Mouse (Mus musculus) left cerebral cortex, postnatal 36 days (tissue): Measurements from ENCODE around the gene 0610037L13Rik. TPM values are rescaled to one million over a fixed set of nuclear protein-coding genes. Genes with fewer than 3 reads are reported as not detected.
A peak's percentile ranks its signal among the peaks of the same experiment; 100 is the strongest.

ENCODE experiments used
- DNase-seq, 2 experiments: peaks; one replicate each; pipeline ENCODE4 v3.0.0; 2021 to 2022; ENCODE audit warnings: low spot score in 2 of 2, mixed read lengths in 1 of 2
- intact Hi-C: fragments of 180-260 bp; cut with DNase I; formaldehyde crosslinking; loops from one replicate; pipeline ENCODE4 v1.15.1; 2025
- total RNA-seq, 2 experiments: library from RNA; stranded (reverse); gene quantifications; 2 replicates each; pipeline ENCODE4 v1.2.3; 2021

Gene 0610037L13Rik
- 10 to 100 TPM; 57.2 to 58.9 TPM for total RNA-seq

DNA sequence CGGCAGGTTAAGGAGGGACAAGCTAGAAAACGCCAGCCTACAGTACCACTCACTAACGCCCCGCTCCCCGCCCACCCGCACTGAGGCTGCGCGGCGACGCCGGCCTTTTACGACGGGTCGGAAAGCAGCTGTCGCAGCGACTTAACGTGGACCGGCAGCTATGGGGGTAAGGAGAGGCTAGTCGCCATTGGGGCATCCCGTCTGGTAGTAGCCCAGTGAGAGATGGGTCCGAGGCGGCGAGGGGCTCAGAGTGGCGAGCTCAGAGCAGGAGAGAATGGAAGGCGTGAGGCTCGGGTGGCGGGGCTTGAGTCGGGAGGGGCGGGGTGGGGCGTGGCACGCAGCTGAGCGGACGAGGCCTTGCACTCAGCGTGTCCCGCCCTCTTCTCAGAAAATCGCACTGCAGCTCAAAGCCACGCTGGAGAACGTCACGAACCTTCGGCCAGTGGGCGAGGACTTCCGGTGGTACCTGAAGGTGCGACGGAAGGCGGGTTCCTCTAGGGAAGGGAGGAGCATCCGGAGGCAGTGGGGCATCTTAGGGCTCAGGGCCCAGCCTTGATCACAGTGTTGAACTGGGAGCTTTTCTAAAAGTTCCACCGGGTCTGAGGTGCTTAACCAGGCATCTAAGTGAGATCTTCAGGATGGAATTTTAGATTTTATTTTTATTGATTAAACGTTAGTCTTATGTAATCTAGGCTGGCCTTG, at the start of gene 0610037L13Rik:
TSS of gene 0610037L13Rik (plus strand) at position 83 of the 702 bp plus-strand sequence.
- peak; percentile 95 for DNase-seq
- intact Hi-C loops = loop anchor here (10.0 kb wide), 1 partner anchor 425 kb away; no protein-coding TSS in a partner anchor

DNA sequence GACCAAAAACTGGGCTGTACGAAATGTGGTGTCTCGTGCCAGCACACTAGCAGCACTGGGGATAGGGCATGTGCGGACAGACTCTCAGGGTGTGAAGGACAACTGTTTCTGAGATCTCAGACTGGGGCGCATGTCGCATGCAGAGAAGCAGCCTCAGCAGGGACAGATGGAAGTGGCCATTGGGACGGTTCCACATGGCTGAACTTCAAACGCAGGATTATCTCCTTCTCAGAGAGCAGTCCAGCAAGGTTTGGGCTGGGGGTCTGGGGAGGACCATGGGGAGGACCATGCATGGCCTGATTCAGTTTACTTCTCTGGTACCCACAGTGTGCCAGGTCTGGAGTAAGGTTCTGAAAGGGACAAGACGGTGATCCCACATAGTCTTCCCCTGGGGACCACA, 45.9 kb upstream of the 0610037L13Rik start:
- DNase-seq = no peak
- intact Hi-C loops = no loop called here

DNA sequence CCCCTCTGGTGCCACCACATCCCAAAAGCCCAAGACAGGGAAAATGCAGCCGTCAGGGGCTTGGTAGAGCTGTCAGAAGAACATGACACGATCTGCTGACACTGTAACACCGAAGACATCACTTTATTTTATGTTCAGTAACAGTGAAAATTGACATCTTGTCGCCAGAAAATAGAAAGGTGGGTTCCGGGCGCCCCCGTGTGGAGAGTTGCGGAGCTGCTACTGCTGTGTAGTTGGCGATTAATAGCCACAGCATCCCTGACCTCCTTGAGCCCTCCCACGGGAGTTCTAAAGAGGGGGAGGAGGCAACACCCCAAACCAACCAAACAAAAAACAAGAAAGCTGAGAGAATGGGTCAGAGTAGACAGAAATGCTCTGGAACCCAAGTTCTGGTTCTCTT, 44.6 kb upstream of the 0610037L13Rik start:
- intact Hi-C loops = loop anchor here (1.0 kb wide), 1 partner anchor 108 kb away; no protein-coding TSS in a partner anchor
- peak; percentile 61 to 69 for DNase-seq

DNA sequence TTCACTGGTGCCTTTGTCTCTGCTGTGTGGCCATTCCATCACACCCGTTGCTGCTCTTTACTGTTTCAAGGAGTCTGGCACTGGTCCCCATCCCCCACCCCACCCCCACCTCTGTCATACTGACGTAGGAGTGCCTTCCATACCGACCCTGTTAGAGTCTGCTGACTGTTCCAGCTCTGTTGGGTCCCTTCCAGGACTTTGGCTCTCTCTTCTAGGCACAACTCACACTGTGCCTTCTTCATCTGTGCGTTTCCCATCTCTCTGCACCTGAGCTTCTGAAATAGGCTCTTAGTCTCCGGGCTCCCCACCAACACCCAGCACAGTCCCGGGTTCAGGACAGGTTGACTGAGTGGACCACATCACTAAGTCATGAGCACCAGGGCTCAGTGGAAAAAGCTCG, 42.8 kb upstream of the 0610037L13Rik start:
- no peak for DNase-seq
- intact Hi-C loops = no loop called here

DNA sequence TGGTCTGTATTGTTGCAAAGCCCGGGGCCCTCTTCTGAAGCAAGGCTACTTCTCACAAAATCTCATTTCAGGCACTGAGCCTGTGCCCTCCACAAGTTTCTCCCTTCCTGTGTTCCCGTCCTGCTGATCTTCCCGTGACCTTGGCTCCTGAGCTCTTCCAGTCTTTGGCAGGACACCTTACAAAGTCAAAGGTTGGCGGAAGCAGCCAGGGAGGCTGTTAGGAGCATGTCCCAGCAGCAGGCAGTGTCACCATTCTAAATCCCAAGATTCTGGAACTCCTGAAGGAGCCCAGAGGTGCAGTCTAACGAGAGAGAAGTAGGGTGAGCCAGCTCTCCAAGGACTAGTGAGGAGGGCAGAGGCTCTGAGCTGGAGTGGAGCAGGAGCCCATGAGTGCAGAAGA, 41.1 kb upstream of the 0610037L13Rik start:
- DNase-seq = no peak
- intact Hi-C loops = no loop called here

DNA sequence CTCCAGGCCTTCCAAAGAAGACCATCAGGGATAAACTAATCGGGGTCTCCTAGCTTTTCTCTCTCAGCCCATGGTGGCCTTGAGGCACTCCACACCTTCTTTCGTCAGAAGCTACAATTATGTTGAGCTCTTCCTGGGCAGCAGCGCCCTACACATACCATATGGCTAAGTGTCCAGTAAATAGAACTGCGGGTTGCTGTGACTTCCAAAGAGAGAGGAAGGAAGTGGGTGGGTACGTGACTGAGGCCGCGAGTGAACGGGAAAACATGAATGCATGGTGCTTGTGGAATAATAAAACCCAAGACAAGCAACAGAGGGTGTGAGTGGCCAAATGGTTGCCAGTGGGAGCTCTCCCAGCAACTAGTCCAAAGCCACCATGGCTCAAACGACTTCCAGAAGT, 40.0 kb upstream of the 0610037L13Rik start:
- intact Hi-C loops = no loop called here
- no peak for DNase-seq

DNA sequence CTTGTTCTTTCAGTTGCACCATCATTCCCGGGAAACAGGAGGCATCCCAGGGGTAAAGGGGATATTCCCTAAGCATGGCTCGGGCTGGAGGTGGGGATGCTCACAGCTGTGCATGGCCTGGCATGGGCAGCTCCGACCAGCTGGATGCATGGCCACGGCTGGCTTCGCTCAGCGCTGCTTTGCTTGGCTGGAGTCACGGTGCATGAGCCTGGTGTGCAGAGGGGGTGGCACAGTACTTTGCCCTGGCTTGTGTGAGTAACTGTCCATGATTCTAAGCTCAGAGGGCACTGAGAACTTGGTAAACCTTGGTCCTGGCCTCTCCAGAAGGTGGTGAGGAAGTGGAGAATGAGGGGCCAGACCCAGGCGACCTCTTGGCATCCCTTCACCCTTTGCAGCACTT, 39.5 kb upstream of the 0610037L13Rik start:
- intact Hi-C loops = no loop called here
- no peak for DNase-seq

DNA sequence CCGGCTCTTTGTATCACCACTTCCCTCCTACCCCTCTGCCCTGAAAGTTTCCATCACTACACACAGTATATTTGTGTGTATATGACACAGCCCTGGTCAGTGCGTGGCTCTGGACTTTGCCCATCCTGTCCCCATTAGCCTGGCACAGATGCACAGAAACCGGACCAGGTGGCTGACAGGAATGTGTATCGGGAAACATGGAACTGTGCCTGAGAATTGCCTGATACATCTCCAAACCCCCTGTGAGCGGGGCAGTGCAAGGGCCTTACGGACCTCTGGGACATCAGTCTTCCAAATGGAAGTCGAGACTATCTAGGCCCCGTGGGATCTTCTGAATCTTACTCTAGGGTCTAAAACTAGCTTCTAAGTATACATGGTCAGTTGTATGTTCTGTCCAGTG, 36.3 kb upstream of the 0610037L13Rik start:
- no peak for DNase-seq
- intact Hi-C loops = no loop called here

DNA sequence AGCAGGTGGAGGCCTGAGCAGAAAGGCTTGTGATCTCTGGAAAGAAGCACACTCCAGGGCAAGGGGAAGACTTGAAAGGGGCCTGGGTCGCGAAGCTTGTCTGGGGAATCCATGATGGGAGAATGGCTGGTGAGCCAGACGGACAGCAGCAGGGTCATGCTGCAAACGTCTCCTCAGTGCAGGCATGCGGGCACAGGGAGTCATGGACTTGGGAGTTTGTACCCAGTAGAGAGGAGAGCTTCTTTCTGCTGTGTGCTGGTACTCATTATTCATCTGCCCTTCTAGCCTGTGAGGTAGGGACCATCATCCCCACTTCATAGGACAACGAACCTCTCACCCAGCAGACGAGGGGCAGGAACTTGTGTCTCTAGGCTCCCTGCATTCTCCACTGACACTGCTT, 35.8 kb upstream of the 0610037L13Rik start:
- DNase-seq = no peak
- intact Hi-C loops = no loop called here

DNA sequence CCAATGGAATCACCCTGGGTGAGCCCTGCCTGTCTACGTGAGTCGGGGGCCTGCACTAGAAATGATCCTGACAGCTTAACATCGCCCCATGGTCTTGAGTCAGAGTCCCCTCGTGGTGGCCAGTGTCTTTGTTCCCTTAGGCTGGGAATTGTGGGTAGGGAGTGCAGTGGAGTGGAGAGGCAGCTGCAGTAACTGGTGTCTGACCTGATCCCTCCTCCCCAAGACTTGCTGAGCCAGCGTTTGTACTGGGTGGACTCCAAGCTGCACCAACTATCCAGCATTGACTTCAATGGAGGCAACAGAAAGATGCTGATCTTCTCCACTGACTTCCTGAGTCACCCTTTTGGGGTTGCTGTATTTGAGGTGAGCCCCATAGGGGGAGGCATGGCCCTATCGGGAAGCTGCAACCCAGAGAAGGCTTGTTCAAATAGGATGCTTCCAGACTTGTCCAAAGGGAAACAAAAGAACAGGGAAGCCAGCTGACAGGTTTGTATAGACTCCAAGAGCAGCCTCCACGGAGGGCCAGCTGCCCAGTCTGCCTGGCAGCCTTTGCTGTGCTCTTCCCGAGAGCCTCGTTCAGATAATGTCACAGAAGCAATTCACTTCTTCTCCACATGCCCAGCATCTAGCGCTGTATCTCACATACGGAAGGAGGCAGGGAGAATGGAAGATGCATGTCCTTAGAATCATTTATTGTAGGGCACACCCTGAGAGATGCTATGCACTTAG, 32.5 kb upstream of the 0610037L13Rik start:
- intact Hi-C loops = no loop called here
- no peak for DNase-seq

DNA sequence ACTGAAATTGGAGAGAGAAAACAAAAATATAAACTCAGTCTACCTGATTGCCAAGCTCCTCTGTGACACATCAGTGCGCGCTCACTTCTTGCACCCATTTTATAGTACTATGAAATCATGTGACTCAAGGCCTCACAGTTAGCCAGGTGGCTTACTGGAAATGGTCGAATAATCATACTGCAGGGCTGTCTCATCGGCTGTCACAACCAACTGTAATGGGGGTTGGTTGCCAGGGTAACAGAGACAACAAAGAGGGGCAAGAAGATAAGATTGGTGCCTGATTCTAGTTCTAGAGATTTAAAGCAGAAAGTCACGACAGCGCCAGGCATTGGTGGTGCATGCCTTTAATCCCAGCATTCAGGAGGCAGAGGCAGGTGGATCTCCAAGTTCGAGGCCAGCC, 30.6 kb upstream of the 0610037L13Rik start:
- DNase-seq = no peak
- intact Hi-C loops = no loop called here

DNA sequence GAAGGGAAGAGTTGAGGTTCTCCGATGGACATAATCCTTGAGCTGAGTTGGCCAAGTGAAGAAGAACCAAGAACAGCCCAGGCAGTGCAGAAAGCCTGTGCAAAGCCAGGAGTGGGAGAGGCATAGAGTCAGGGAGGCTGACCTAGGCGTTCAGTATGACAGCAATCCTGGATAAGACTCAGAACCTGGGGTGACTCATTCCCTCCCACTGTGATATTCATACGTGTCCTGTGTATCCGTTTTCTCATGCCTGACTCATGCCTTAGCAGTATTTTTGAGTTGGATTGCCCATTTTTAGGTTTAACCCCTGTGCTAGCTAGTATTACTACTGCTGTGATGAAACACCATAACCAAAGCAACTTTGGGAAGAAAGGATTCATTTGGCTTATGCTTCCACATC, 24.7 kb upstream of the 0610037L13Rik start:
- no peak for DNase-seq
- intact Hi-C loops = no loop called here

DNA sequence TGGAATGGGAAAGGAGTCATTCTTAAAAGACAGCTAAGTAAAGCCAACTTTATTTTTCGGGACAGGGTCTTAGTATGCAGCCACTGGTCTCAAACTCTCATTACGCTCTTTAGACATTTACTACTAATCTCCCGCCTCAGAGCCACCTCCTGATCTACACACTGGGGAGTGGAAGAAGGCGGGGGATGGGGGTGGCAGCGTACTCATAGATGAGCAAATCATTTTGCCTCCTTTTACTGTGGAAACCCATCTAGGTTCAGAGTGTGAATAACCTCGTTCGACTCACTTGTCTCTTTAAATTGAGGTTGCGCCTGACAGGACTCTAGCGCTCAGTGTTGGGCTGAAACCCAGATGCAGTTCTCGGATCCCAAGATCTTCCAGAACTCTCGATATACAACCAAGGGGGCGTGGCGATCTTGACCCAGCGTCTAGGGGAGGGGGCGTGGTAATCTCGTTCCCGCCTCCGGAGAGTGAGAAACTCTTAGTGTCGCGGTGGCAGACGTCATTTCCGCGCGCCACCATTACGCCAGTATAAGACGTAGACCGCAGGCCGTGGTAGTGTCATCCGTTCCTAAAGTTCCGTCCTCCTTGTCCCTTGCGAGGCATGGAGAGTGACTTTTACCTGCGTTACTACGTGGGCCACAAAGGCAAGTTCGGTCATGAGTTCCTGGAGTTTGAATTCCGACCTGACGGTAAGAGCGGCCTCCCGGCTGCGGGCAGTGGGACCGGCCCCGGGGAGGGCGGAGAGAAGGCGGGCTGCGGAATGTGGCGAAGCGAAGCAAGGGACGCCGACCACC, 10.2 kb upstream of the 0610037L13Rik start, which contains the start of gene Magoh:
TSS of gene Magoh (plus strand) at position 502 of the 797 bp plus-strand sequence.
- intact Hi-C loops = no loop called here
- peak; percentile 95 to 96 for DNase-seq

DNA sequence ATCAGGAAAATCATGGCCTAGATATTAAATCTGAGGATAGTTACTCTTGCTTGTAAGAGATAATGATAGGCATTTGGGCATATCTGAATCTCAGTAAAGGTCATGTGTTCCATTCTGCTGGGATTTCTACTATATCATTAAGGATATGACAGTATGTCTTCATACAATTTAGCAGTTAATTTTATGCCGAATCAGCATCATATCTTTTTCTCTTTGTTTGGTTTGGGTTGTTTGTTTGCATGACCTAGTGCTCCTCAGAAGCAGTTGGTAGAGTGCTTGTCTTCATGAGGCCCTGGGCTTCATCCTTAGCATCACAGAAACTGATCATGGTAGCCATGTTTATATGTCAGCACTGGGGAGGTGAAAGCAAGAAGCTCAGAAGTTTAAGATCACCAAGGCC, 8.0 kb upstream of the 0610037L13Rik start:
- intact Hi-C loops = no loop called here
- DNase-seq = no peak

DNA sequence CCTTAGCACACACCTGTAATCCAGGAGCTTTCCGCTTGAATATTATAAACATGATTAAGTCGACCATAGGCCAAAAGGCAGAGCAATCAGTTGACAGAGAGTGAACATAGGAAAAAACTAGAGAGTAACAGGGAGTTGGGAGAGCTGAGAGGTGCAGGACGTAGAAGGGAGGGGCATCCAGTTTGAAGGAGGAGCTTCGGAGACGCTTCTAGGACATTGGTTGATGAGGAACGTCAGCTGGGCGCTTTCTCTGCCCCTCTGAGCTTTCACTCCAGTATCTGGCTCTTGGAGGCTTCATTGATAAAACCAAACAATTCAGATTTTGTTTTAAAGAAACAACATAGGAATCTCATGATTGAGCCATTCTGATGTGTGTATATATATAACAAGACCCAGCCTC, 3.2 kb upstream of the 0610037L13Rik start:
- no peak for DNase-seq
- intact Hi-C loops = no loop called here

DNA sequence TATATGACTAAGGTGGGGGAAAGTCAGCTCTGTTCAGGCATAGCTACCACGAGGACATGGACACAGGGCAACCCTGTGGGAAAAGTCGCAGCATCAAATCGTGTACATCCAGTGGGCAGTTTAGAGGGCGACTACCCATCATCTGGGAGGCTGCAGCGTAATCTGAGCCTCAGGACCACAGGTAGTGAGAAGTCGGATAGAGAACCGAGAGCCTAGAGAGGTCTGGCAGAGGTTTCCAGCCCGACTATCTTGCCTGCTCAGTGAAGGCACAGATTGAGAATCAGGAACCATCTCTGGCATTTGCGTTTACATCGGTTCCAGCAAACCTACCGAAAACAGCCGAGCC, 255 bp upstream of the 0610037L13Rik start:
- no peak for DNase-seq
- intact Hi-C loops = no loop called here

DNA sequence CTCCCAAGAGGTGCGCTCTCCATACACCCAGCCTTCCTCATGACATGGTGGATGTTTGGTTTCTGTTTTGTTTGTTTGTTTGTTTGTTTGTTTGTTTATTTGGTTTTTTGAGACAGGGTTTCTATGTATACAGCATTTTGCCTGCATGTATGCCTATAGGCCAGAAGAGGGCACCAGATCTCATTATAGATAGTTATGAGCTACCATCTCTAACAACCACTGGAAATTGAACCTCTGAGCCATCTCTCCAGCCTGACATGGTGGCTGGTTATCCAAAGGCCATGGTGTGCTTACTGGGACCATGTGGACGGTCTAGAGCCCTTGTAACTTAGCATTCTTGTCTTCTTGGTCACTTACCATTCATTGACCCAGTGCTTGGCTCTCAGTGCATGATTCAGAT, 3.0 kb downstream of the 0610037L13Rik start:
- DNase-seq = no peak
- intact Hi-C loops = loop anchor here (10.0 kb wide), 1 partner anchor 422 kb away; no protein-coding TSS in a partner anchor

DNA sequence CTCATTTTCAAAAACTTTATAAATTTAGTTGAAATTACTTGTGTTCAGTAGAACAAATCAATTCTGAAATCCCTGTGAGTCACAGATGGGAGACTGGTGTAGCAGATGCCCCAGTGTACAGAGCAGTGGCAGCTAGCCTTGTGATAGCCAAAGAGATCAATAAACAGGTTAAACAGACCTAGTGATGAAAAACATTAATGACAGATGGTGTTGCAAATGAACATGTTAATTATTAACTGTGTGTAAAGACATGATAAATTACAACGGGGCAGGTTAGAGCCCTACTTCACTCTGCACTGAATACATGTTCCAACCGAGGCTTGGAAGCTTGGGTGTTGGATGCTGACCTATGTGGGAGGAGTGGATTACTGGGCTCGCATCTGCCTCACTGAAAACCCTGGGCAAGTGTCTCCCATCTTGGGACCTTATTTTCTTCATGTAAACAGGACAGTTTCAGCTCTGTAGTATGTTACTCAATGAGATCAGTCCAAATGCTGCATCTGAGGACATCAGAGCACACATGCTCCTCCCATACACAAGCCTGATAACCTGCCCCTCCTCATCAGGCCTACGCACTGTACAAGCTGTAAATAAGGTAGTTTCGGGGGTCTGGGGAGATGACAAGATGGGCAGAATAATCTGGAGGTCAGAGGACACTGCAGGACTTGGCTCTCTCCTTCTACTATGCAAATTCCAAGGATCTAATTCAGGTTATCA, 9.8 kb downstream of the 0610037L13Rik start:
- intact Hi-C loops = loop anchor here (10.0 kb wide), 1 partner anchor 415 kb away; no protein-coding TSS in a partner anchor
- no peak for DNase-seq

DNA sequence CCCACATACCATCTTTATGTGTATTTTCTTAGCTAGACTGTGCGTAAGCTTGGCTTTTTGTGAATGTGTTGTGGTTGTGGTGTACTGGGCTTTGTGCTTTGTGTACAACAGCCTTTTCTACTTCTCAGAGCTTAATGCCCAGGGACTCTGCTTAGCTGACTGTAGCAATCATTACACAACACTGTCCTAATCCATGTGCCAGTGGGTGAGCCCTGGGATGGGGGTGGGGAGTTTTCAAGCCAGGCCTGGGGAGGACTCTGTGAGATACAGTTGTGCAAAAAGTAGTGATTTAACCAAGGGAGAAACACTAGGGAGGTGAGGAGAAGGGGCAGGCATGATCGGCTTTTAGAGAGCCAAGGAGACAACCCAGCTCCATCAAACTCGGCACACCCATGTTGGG, 10.6 kb downstream of the 0610037L13Rik start:
- intact Hi-C loops = no loop called here
- DNase-seq = no peak

DNA sequence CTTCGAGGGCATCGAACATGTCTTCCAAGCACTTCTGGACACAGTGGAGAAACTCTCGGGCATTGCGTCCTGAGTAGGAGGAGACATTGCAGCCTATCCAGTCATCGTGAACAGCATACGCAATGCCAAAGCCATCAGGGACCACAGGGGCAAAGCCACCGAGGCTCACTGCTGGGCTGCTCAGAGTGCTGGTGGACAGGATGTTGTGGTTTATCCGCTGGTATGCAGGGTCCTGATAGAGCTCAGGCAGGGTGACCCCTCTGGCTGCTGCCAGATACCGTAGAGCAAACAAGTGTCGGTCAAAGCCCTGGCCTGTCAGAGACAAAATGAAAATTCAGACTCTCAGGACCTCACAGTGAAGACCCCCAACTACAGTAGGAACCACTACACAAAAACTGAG, 14.6 kb downstream of the 0610037L13Rik start:
- intact Hi-C loops = no loop called here
- DNase-seq = no peak
